Mouse (Mus musculus) CD8-positive naive resting alpha-beta T cell, adult 2 months (primary cell): ENCODE measurements around the gene Tctn1.
A peak's percentile ranks its signal among the peaks of the same experiment; 100 is the strongest.

ENCODE experiments used
- DNase-seq, 2 experiments: peaks; one replicate each; pipeline ENCODE4 v3.0.0; 2022; ENCODE audit warnings: low read depth in 2 of 2, low spot score in 2 of 2

Gene Tctn1

DNA sequence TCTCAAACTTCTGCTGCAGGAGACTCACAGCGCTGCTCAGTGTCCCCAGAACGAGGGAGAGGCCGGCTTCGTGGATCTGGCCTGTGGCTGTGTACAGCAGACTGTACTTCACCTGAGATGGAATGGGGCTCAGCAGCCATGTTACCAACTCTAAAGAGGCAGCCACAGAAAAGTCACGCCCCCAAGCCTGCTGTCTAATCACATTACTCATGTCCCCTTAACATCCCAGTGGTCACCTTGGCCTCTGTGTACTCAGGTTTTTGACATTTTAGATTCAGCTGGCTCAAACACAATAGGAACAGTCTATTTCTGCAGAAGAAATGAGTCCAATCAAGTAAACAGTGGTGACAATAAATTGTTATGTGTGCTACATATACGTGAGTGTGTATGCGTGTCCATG lies 16.3 kb downstream of the Tctn1 start:
- no peak for DNase-seq

- DNase-seq: no peak
Observed at GRCm38 (mm10) chr5:122247529-122247928, 16.7 kb downstream of the Tctn1 start.

DNA sequence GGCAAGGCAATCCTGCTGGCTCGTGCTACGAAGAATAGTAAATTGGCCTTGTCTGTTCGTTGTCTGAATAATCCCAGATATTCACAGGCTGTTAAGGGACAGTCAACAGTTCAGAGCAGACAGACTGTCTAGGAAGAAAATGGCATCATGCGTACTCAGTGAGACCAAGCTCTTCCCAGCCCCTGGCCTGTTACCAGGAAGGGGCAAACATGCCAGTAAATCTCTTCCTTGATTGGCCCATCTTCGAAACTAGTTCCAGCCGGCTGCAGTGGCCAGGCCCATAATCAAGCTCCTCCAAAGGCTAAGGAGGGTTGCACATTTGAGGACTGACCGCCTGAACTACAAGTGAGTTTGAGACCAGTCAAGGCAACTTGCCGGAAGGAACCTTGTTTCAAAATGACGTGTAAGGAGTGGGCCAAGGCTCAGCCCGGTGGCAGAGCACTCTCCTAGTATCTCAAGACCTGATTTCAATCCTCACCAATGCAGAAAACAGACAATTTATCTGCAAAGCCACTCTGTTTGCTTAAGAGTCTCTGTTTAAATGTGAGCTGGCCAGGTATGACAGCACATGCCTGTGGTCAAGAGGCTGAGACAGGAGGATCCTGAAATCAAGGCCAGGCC lies 17.6 kb downstream of the Tctn1 start:
- no peak for DNase-seq

DNA sequence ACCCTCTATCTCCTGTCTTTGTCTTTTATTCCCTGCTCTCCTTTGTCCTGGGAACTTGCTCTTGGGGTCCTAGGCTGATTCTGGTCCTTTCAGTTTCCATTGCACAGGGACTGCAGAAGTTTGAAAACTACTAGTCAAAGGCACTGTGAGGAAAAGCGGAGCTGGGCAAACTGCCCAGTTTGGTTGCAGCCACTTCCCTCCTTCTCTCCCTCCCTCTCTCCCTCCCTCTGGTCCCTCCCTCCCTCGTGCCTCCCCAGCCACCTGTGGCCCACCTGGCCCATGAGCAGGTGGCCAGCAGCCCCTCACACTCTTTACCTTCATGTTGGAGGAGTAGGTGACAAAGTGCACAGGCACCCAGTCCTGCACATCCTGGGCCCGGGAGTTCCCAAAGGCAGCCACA lies 19.1 kb downstream of the Tctn1 start:
- no peak for DNase-seq

DNA sequence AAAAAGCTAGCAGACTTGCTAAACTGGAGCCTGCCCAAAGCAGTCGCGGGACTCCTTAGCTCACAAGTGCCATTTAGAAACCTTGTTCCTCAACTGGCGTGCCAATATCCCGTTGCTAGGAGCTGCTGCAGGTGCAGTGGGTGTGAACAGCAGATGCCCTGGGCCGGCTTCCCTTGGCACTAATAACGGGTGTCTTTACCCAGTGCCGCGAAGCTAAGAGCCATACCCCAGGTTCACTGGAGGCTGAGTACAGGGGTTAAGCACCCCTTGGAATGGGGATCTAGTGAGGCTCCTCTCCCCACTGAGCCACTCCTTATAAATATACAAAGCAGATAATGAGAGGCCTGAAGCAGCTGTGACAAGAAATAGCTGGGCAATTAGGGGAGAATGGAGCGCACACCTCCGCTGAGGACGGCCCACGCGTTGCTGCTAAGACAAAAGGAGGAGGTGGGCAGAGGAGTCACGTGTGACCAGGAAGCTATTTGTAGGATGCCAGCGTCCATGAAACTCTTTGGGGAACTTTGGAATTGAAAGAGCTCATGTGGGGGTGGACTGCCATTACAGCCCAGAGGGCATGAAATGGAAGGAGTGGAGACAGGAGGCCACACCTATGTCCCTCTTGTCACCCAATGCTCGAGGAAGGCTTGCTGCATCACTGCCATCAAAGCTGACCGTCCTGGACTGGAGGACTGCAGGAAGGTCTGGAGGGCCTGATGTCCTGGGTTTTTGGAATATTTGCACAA lies 20.3 kb downstream of the Tctn1 start:
- no peak for DNase-seq

GRCm38 (mm10) chr5:122242521-122243123 lies 21.6 kb downstream of the Tctn1 start:
- DNase-seq: no peak

- DNase-seq: no peak
Observed at GRCm38 (mm10) chr5:122240989-122241388, 23.3 kb downstream of the Tctn1 start.

- DNase-seq: no peak
Observed at GRCm38 (mm10) chr5:122240521-122240920, 23.7 kb downstream of the Tctn1 start.

GRCm38 (mm10) chr5:122239618-122240017 lies 24.6 kb downstream of the Tctn1 start:
- no peak for DNase-seq

- DNase-seq: no peak
Observed at GRCm38 (mm10) chr5:122237200-122237599, 27.1 kb downstream of the Tctn1 start.

DNA sequence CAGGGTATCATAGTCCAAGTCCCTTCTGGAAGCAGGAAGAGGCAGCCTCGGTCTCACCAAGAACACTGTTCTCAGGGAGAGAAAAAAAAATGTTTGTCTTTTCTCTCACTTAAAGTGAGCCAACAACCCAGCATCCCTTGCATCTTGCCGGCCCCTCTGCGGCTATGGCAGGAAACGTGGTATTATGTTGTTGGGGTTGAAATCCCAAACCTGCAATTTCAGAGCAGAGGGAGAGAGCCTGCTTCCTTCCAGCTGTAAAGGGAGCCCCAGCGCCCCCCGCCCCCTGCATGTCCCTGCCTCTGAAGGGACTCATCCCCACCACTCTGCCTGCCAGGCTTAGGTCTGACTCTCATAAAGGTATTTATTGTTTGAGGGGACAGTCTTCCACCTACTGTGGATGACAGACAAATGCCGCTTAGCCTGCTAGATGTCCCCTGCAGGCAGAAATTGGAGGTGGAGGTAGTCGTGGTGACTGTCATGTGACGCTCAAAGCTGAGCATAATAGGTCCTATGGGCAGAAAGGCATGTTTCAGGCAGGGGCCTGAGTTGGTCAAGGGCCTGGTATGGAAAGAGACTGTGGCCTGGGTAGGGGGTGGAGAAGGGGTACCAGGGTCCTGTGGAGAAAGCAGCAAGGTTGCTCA lies 28.9 kb downstream of the Tctn1 start:
- peak; percentile 54 to 71 for DNase-seq

- DNase-seq: peak; percentile 55 to 60
Observed at GRCm38 (mm10) chr5:122234319-122235195, 29.7 kb downstream of the Tctn1 start.

DNA sequence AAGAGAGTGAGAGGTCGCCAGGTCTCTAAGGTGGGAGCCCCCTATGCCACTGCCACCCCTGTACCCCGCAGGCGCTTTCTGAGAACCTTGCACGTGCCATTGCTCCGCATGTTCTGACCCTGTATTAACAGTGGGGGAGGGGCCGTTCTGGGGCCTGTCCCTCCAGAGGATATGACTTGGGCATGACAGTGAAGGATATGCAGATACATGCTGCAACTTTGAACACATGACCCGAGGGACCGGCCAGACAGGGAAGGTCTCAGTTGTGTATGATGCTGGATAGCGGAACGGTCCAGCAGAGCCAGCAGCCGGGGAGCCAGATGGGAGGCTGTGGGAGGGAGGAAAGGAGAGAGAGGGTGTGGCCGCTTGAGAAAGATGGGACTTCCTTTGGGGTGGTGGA lies 30.6 kb downstream of the Tctn1 start:
- DNase-seq: no peak

DNA sequence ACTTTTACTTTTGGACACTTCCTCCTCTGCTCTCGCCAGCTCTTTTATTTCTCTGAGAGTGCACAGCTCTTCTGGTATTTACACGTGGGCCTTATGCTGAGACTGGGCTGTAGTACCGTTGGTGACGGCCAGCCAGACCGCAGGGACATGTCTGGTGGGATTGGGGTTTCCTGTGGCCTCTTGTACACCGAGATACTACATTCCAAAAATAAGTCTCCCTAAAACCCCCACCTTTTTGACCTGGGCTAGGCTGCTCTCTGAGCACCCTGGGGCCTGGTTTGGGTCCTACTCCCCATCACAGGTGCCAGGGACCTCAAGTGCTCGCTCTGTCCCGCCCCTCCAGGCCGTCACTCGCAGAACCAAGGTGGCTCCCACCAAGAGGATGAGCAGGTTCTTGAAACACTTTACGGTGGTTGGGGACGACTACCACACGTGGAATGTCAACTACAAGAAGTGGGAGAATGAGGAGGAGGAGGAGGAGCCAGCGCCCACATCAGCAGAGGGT lies 31.1 kb downstream of the Tctn1 start:
- DNase-seq: no peak

DNA sequence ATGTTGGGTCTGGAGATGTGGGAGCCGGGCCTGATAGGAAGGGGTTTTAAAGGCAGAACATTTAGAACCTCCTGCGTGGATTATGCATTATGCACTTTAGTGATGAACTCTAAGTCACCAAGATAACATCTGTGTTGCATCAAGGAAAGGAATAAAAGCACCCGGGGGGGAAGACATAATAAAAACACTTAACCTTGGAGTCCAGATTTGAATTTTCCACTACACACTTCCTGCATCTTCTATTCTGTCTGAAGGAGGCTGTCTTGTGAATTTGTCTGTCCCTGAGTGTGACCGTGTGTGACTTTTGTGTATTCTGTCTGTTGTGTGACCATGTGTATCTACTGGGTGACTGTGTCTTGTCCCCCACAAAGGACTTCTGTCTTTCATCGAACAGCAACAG lies 32.3 kb downstream of the Tctn1 start:
- no peak for DNase-seq

- DNase-seq: no peak
Observed at GRCm38 (mm10) chr5:122231431-122231830, 32.8 kb downstream of the Tctn1 start.

DNA sequence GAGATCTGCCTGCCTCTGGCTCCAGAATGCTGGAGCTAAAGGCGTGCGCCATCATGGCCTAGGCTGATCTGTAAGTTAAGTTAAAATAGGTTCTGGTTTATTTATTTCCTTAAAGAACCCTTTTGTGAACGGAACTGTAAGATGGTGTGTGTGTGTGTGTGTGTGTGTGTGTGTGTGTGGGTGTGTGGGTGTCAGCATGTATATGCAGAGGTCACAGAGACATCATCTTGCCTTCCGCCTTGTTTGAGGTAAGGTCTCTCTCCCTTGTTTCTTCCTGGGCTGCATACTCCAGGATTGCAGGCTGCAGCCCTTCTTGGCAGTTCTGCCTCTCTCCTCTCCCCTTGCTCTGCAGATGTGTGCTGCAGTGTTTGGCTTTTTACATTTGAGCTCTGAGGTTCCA lies 33.4 kb downstream of the Tctn1 start:
- peak in 1 of 2 experiments; percentile 48 for DNase-seq

DNA sequence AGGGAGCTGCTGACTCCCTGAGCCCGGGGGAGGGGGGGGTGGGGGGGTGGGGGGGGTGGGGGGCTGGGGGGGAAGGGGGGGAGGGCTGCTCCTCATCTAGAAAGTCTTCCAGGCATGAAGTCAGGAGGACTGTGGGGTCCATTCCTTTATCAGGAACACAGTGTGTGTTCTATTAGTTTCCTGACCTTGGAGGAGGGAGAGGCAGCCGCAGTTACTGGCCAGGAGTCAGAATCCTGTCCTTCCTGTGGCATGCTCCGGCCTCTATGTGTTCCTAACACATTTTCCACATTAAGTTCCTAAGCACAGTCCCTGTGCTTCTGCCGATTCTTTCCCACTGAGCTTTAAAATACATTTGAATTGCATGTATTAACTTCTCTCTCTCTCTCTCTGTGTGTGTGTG lies 35.5 kb downstream of the Tctn1 start:
- no peak for DNase-seq

- no peak for DNase-seq
Observed at GRCm38 (mm10) chr5:122228271-122228765, 35.9 kb downstream of the Tctn1 start.

DNA sequence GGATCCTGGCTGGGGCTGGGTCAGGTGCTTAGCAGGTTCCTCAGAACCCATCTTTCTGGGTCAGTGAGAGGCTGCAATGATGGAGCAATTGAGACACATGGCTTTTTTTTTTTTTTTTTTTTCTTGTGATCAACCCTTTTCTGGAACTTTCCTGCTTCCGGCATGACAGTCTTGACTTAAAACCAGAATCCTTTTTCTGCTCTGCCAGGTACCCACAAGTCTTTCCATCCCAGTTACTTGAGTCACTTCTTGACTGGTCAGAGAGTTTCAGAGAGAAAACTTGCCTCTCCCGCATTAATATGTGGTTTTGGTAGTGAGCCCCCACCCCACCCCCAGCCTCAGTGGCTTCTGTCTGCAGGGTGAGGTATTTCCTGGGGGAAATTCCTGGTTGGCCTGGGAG lies 40.0 kb downstream of the Tctn1 start:
- no peak for DNase-seq

- DNase-seq: no peak
Observed at GRCm38 (mm10) chr5:122221085-122221484, 43.2 kb downstream of the Tctn1 start.
